Mouse (Mus musculus) E14TG2a.4 (cell line): ENCODE data around the gene Glipr1l3.
"Not testable (repeated sequence)": the region's sequence is repeated elsewhere in the genome, so short reads cannot be mapped to it uniquely, and the experiment has no call there.

ENCODE experiments used
- H3K27me3 ChIP-seq: 2 replicates; pipeline ENCODE4 v1.6.1; 2014; ENCODE audit warnings: low read length, control low read depth; ENCODE audit not compliant: insufficient read depth
- H3K36me3 ChIP-seq: 2 replicates; pipeline ENCODE4 v1.6.1; 2014; ENCODE audit warnings: low read length, control low read depth; ENCODE audit not compliant: insufficient read depth
- H3K4me1 ChIP-seq: replicated peaks from 2 replicates; pipeline ENCODE4 v1.6.1; 2014; ENCODE audit warnings: low read depth, low read length, control low read depth
- H3K4me3 ChIP-seq: replicated peaks from 2 replicates; pipeline ENCODE4 v1.5.1; 2014; ENCODE audit warnings: mild to moderate bottlenecking, low read length
- H3K9me3 ChIP-seq: 2 replicates; pipeline ENCODE4 v1.6.1; 2014; ENCODE audit warnings: low read length, control low read depth
- CTCF ChIP-seq: conservative IDR thresholded peaks from 2 replicates; pipeline ENCODE4 v1.5.1; 2014; ENCODE audit warnings: low read length
- NANOG ChIP-seq: IDR thresholded peaks from 2 replicates; pipeline ENCODE4 v1.6.1; 2014; ENCODE audit warnings: borderline replicate concordance, low read length, mixed read lengths
- POU5F1 ChIP-seq: IDR thresholded peaks from 2 replicates; pipeline ENCODE4 v1.6.1; 2014; ENCODE audit warnings: low read length, borderline replicate concordance

Glipr1l3 gene

GRCm38 (mm10) chr10:112159882-112160560, at the start of gene Glipr1l3:
Glipr1l3 (minus strand) TSS chr10:112160327.
- not testable (repeated sequence) for H3K27me3 ChIP-seq, H3K4me1 ChIP-seq, H3K4me3 ChIP-seq, H3K36me3 ChIP-seq, H3K9me3 ChIP-seq
- peak; percentile 59 for TF ChIP-seq CTCF

DNA sequence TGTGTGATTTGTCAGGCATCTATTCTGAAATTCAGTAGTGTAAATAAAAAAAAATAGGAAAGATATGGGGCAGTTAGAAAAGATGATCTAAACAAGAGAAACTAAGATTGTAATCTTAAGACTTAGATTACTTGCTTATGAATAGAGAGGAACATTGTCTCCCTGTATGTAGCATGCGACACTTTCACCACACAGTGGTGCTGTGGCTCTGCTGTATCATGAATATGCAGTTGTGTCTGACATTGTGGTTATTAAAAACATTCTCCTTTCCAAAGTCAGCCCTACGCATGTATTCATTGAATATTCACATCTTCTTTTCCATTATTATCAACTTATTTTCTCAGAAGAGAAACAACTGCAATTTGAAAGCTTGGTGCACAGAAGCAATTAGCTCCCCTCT, 43.3 kb upstream of the Glipr1l3 start:
- no peaks in the 10 kb centered on the region for H3K36me3 ChIP-seq
- no peaks in the 10 kb centered on the region for H3K27me3 ChIP-seq
- no peaks in the 10 kb centered on the region for H3K9me3 ChIP-seq
- TF ChIP-seq NANOG (no peak), POU5F1 (no peak), CTCF (no peak)
- H3K4me1 ChIP-seq: no peaks in the 10 kb centered on the region
- H3K4me3 ChIP-seq: no peak overlapping the region

DNA sequence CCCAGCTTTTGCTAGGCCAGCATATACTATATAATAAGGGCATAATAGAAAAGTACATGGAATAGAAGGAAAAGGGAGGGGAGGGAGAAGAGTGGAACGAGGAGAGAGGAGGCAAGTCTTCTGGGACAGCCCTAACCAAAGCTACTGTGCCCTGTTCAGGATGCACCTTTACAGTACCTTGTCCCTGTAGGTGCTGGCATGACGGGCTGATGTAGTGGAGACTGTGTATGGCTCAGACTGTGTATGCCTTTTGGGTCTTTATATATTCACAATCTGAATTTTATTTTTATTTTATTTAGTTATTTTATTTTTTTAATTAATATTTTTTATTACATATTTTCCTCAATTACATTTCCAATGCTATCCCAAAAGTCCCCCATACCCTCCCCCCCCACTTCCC, 33.8 kb upstream of the Glipr1l3 start:
- H3K9me3 ChIP-seq, H3K27me3 ChIP-seq, H3K4me3 ChIP-seq, H3K4me1 ChIP-seq, H3K36me3 ChIP-seq: not testable (repeated sequence)

- not testable (repeated sequence) for H3K4me3 ChIP-seq, H3K4me1 ChIP-seq, H3K36me3 ChIP-seq, H3K27me3 ChIP-seq, H3K9me3 ChIP-seq
These were observed 16.9 kb upstream of the Glipr1l3 start for GRCm38 (mm10) chr10:112177027-112177426.

DNA sequence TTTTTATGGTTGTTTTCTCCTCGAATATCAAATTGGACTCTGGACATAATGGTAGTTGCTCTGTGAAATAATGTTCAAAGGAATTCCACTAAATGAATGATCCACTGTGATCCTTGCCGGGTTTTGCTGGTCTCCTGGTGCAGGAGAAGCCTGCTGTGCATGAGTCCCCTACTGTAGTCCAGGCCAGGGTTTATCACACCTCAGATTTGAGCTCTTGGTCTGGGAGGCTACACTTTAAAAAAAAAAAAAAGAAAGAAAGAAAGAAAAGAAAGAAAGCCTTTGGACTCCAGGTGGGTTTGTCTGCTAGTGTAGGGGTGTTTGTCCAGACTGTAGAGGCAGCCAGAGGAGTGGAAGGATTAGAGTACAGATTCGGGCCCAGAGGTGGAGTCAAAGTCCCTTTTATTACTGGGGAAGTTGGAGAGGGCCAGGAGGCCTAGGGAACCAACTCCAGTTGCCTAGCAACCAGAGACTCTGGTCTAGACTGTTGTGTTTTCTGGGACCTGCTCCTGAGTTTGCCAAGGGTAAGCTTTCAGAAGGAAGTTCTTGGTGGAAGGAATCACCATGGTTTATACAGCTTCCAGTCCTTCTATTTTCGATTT, 3.1 kb upstream of the Glipr1l3 start, which contains the start of gene Caps2:
Gene Caps2, plus strand, starts transcription at position 454 of the 599 bp plus-strand sequence.
- TF ChIP-seq NANOG: no peak
- no peak for TF ChIP-seq POU5F1
- no peak for TF ChIP-seq CTCF
- no peaks in the 10 kb centered on the region for H3K27me3 ChIP-seq
- no peak within 1 kb of the TSS; the same call in 1 of the 2 replicates for H3K4me3 ChIP-seq
- H3K36me3 ChIP-seq: no peaks in the 10 kb centered on the region
- peaks cover 2% of the 10 kb centered on the region; the same call in 1 of the 2 replicates for H3K4me1 ChIP-seq
- no peaks in the 10 kb centered on the region for H3K9me3 ChIP-seq

DNA sequence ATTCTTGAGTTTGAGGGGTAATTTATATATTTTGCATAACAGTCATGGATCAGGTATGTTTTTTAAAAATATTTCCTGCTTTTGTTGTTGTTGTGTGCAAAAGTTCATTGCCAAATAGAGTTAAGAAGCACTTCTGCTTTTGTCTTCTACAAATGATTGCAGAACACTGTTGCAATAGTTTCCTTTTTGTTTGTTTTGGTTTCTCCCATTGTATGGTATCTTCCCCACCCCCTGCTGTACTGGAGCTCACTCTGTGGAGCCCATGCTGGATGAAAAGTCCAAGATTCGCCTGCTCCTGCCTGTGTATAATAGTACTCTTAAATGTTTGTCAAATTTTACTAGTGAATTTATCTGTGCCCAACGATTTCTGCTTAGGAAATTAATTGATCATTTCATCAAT, 20.3 kb downstream of the Glipr1l3 start:
- no peaks in the 10 kb centered on the region for H3K4me1 ChIP-seq
- H3K36me3 ChIP-seq: no peaks in the 10 kb centered on the region
- TF ChIP-seq POU5F1: no peak
- TF ChIP-seq CTCF: no peak
- TF ChIP-seq NANOG: no peak
- no peaks in the 10 kb centered on the region for H3K27me3 ChIP-seq
- no peaks in the 10 kb centered on the region for H3K9me3 ChIP-seq
- H3K4me3 ChIP-seq: no peak overlapping the region

DNA sequence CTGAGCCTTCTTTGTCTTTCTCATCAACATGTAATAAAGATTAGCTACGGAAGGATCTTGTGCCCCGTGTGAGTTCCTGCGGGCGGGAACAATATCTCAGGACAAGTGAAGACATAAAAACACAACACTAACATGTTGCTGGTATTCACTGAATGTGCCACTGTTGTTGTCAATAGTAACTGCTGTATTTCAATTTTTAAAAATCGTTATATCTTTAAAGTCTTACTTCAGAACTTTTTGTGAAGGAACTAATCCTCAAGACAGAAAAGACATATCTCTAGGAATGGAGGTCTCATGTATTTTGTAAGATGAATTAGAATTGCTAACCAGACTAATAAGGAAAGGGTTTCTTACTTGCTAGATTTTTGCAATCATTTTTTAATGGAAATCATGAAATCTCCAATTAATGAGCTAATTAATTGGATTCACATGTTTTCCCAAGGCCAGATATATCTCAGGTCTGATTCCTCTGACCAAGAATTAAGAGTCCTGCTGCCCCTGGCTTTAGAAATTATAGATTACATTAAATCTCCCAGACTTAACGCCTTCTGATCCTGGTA, 21.2 kb downstream of the Glipr1l3 start:
- Histone ChIP-seq H3K4me3 (no peak overlapping the region), H3K9me3 (no peaks in the 10 kb centered on the region), H3K4me1 (no peaks in the 10 kb centered on the region), H3K27me3 (no peaks in the 10 kb centered on the region), H3K36me3 (no peaks in the 10 kb centered on the region)
- no peak for TF ChIP-seq POU5F1
- TF ChIP-seq CTCF: no peak
- TF ChIP-seq NANOG: no peak

- H3K9me3 ChIP-seq: no peaks in the 10 kb centered on the region
- no peak for TF ChIP-seq POU5F1
- peak; percentile 79 for TF ChIP-seq CTCF
- no peaks in the 10 kb centered on the region for H3K27me3 ChIP-seq
- no peaks in the 10 kb centered on the region for H3K36me3 ChIP-seq
- H3K4me1 ChIP-seq: no peaks in the 10 kb centered on the region
- no peak overlapping the region for H3K4me3 ChIP-seq
These were observed 21.9 kb downstream of the Glipr1l3 start for GRCm38 (mm10) chr10:112138050-112138870.

- no peaks in the 10 kb centered on the region for H3K9me3 ChIP-seq
- no peak for TF ChIP-seq NANOG
- no peak for TF ChIP-seq CTCF
- no peak for TF ChIP-seq POU5F1
- no peaks in the 10 kb centered on the region for H3K36me3 ChIP-seq
- H3K4me1 ChIP-seq: no peaks in the 10 kb centered on the region
- H3K27me3 ChIP-seq: no peaks in the 10 kb centered on the region
- H3K4me3 ChIP-seq: no peak overlapping the region
These were observed 27.9 kb downstream of the Glipr1l3 start for GRCm38 (mm10) chr10:112132194-112132593.

DNA sequence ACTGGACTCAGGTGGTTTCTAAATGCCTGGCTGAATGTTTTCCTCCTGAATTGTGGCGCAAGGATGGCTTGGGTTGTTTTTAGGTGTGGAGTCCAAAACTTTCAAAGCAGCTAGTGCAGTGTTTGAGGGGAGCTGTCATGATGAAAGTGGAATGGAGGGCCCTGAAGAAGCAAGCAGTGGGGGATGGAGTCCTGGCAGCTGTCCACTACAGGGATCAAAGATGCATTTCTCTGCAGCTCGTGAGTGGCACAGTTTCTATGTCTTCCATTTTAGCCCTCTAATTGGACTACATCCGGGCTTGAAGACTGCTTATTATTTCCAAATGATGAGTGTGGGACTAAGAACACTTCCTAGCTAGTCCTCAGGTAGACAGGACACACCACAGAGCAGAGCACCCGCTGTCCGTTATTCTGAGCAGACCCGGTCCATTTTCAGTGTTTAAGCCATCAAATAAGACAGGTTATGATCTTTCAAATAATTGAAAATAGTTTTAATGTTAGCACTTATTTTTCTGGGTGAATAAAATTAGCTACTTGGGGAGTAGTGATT, 32.4 kb downstream of the Glipr1l3 start:
- H3K36me3 ChIP-seq, H3K27me3 ChIP-seq, H3K4me3 ChIP-seq, H3K9me3 ChIP-seq, H3K4me1 ChIP-seq: not testable (repeated sequence)

DNA sequence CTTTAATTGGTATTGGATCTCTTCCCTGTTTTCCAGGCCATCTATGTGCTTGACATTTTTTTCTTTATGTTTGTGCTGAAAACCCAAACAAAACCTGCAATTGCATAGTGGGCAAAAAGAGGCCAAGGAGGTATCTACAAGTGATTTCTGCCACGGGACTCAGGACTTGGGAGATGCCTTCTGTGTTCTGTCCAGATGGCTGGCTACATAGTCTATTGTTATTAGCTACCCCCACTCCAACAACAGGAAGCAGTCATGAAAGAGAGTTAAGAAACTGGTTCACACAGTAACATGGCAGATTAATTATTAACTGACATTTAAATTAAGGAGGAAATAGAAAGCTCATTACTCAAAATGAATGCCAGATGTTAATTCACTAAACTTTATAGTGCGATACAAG, 35.0 kb downstream of the Glipr1l3 start:
- not testable (repeated sequence) for H3K4me3 ChIP-seq, H3K27me3 ChIP-seq, H3K36me3 ChIP-seq, H3K4me1 ChIP-seq
- peaks cover 20% of the 10 kb centered on the region for H3K9me3 ChIP-seq
